Mouse (Mus musculus): ENCODE data around the gene Wwp2.

The Wwp2 gene

GRCm38 (mm10) chr8:107510766-107511165 is 74.6 kb downstream of the Wwp2 start:
- DNase-seq (ENCODE audit: low spot score) = no peak

GRCm38 (mm10) chr8:107513249-107513648 is 77.1 kb downstream of the Wwp2 start:
- no peak for DNase-seq (ENCODE audit: low spot score)

DNA sequence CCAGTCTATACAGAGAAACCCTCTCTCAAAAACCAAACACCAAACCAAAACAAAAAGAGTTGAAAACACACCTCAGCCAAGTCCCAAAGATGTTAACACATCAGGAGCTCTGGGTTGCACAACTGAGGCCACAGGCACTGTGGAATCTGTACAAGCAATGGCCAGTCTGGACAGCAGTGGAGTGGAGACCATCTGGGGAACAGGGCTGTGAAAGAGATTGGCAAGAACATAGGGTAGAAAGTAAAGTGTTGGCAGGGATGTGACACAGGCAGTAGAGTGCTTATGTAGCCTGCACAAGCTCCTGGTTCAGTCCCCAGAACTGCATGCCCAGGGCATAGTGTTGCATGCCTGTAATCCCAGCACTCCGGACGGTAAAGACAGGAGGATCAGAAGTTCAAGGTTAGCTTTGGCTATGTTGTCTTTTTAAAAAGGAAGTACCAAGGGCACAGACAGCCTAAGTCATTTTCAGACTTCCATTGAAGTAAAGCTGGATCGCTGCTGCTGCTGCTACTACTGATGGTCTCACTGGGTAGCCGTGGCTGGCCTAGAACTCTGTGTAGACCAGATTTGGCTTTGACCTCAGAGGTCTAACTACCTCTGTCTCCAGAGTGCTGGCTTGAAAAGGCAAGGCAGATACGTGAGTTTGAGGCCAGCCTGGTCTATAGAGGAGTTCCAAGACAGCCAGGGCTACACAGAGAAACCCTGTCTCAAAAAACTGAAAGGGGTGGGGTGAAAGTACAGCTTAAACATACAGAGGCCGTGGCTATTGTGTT is 79.0 kb downstream of the Wwp2 start:
- no peak for DNase-seq (ENCODE audit: low spot score)

GRCm38 (mm10) chr8:107518726-107519125 is 82.6 kb downstream of the Wwp2 start:
- DNase-seq (ENCODE audit: low spot score) = no peak

DNA sequence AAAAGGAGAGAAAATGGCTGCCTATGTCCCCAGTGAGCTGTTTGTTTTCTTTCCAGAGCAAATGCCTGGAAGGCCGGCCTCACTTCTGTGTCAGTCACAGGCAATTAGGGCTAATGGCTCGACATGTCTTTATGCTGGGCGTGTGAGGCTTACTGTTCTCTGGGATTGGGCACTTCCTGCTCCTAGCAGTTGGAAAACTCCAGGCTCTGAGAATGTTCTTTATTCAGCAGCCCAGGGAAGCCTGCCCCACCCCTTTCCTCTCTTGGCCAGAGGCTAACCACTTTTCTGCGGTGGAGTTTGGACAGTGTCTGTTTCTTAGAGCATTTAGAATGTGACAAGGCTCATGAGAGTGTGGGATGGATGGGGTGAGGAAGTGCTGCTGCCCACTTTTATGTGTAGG is 83.7 kb downstream of the Wwp2 start:
- peak; percentile 82 for DNase-seq (ENCODE audit: low spot score)

- DNase-seq (ENCODE audit: low spot score) = no peak
Measured at GRCm38 (mm10) chr8:107521788-107522554, 85.8 kb downstream of the Wwp2 start.

GRCm38 (mm10) chr8:107522555-107522833 is 86.3 kb downstream of the Wwp2 start:
- no peak for DNase-seq (ENCODE audit: low spot score)

DNA sequence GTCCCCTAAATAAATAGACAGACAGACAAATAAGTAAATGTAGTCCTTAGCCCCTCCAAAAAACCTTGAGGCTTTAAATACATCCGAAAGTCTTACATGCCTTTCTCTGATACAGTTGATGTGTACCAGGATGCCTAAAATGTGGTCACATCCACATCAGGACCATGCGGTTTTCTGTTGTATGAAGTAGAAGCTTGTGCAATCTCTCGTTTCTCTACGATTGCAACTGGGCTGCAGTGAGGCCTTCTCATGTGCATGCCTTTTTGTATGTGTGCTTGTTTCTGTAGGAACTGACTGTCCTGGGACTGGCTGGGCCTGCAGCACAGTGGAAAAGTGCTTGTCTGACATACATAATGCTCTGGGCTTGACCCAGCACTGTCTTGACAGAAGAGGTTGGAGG is 88.4 kb downstream of the Wwp2 start:
- DNase-seq (ENCODE audit: low spot score) = no peak

- no peak for DNase-seq (ENCODE audit: low spot score)
Measured at GRCm38 (mm10) chr8:107528786-107529185, 92.6 kb downstream of the Wwp2 start.

DNA sequence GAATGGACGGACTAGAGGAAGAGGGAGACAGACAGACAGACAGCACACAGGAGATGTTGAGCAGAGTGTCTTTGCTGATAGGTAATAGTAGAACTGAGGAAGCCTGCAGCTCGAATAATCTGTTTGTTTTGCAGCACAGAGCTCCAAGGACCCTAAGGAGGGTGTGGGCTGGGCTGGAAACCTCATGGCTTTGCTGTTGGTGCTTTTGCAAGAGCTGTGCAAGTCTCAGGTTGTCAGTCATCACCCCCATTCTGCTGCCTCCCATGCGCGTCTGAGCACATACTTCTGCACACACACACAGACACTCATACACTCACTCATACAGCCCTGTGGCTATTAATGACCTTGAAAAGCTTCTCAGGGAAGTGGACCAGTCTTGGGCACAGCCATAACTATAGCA is 101.3 kb downstream of the Wwp2 start:
- no peak for DNase-seq (ENCODE audit: low spot score)

- no peak for DNase-seq (ENCODE audit: low spot score)
Measured at GRCm38 (mm10) chr8:107540623-107541022, 104.5 kb downstream of the Wwp2 start.

DNA sequence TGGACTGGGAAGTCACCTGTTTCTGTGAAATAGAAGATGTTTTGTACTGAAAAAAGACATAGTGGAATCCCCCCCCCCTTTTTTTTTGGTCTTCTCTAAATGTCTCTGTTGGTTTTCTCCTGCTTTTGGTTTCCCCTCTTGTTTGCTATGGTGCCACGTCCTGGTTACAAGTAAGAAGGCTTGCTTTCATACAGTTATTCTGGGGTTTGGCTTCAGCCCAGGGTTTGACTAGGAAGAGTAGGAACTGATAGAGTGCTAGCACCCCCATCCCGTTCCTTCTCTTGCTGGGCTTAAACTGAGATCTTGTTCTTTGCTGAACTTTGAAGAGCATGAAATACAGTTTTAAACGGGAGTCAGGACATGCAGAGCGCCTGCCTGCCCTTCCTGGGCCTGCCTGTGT is 105.2 kb downstream of the Wwp2 start:
- DNase-seq (ENCODE audit: low spot score) = no peak

- no peak for DNase-seq (ENCODE audit: low spot score)
Measured at GRCm38 (mm10) chr8:107542151-107542550, 106.0 kb downstream of the Wwp2 start.

DNA sequence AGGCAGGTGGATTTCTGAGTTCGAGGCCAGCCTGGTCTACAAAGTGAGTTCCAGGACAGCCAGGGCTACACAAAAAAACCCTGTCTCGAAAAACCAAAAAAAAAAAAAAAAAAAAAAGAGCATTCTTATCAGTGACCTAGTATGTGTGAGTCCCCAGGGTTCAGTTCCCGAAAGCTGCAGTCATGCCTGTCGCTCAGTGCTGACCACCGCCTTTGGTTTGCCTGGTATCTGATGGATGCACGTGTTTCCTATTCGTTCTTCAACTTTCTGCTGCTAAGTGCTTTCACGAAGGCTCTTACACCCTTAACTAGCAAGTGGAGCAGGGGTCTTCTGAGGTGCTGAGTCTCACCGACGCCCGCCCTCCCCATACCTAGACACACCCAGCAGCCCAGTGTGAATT is 107.5 kb downstream of the Wwp2 start:
- DNase-seq (ENCODE audit: low spot score) = no peak

- DNase-seq (ENCODE audit: low spot score) = no peak
Measured at GRCm38 (mm10) chr8:107544211-107544610, 108.0 kb downstream of the Wwp2 start.

- DNase-seq (ENCODE audit: low spot score) = no peak
Measured at GRCm38 (mm10) chr8:107544651-107545174, 108.5 kb downstream of the Wwp2 start.

DNA sequence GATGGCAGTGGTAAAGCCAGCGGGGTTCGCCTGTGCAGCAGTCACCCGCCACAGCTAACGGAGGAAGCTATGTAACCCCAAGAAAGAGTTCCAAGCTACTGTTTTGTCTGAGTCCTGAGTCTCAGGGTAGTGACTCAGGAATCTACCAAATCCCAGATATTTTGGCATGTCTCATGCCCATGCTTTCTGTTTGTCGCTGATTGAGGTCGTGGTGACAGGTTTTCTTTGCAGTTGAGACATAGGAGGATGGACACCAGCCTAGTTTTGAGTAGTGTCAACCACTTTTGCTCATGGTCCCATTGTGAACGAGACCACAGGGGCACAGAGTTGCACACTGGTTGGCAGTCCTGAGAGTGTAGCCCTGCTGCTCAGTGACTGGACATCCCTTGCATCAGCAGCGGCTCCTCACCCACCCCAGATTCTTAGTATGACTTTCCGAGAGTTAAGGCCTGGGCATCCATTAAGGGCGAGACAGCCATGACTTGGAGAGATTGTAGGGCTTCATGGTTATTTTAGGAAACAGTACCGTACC is 109.5 kb downstream of the Wwp2 start:
- no peak for DNase-seq (ENCODE audit: low spot score)

DNA sequence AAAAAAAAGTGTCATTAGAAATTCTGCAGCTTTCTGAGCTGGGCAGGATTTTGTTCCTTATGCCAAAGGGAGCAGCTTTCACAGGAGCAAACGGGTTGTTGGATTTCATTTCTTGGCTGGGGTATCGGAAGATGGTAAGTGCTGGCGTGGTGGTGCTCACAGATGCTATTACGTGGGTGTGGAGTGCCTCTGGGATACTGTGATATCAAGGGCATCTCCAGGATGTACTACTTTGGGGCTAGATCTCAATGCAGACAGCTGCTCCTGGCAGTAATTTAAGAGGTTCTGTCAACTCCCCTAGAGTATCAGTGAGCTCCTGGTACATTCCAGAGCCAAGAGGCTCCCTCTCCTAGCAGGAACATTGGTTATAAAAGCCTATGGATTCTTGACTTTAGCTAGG is 110.0 kb downstream of the Wwp2 start:
- no peak for DNase-seq (ENCODE audit: low spot score)

- DNase-seq (ENCODE audit: low spot score) = no peak
Measured at GRCm38 (mm10) chr8:107546817-107547216, 110.7 kb downstream of the Wwp2 start.

GRCm38 (mm10) chr8:107552234-107552633 is 116.1 kb downstream of the Wwp2 start:
- DNase-seq (ENCODE audit: low spot score) = no peak

DNA sequence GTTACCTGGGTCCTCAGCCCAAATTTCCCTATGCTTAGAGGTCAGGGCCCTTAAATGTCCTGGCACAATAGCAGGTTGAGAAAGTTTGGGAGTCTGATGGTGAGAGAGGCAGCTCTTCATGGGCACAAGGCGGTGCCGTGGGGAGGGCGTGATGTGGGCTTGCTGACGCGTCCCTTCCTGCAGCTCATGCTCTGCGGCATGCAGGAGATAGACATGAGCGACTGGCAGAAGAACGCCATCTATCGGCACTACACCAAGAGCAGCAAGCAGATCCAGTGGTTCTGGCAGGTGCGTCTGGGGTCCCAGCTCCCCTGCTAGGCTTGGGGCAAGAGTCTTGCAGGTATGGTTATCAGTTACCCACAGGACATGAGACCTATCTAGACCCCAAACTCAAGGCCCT is 119.1 kb downstream of the Wwp2 start:
- DNase-seq (ENCODE audit: low spot score) = no peak

GRCm38 (mm10) chr8:107556511-107556936 is 120.4 kb downstream of the Wwp2 start:
- no peak for DNase-seq (ENCODE audit: low spot score)

- no peak for DNase-seq (ENCODE audit: low spot score)
Measured at GRCm38 (mm10) chr8:107560820-107561536, 124.8 kb downstream of the Wwp2 start.
